Mouse (Mus musculus) cerebellum, adult 18-20 months (tissue): ENCODE data around the gene Sec14l1.

ENCODE experiments used
- DNase-seq, 2 experiments: peaks; one replicate each; pipeline ENCODE4 v3.0.0; 2021

Sec14l1 gene

DNA sequence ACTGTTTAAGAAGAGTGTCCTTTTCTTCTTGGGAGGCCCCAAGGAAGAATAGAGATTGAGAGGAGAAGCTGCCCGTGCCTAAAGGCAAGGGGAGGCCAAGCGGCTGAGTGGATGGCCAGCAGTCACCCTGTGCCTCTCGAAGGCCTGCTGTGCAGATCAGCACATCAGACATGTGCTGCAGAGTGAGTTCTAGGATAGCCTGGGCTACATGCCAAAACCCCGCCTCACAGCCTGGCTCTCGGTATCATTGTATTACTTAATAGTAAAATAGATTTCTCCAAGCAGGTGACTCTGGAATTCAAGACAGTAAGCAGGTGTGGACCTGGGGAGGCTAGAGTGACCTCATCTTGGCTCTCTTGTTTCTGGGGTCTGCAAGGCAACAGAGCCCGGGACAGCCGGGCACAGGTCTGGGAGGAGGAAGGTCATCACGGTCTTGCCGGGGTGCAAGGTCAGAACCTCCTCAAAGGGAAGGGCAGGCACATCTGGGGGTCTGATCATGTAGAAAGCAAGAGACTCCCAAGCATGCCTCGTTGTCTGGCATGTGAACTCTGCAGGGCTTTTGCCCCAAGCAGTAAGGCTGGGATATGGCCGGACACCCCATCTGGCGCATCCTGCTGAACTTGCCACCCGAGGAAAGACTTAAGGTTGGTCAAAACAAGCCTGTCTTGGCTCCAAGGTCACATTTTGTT is 44.4 kb downstream of the Sec14l1 start:
- DNase-seq = peak; percentile 73 to 75

DNA sequence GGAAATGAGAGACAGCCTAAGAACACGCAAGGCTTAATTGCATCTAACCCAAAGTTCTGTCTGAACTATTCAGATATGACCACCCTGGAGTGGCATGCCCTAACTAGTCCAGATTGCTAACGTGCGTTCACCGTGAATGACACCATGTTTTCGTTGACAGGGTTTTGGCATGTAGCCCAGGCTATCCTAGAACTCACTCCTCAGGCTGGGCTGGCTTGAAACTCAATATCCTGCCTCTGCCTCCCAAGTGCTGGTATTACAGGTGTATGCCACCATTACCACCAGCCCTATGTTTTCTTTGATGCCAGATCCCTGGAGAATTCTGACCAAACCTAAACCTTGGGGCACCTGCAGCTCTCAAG is 45.0 kb downstream of the Sec14l1 start:
- no peak for DNase-seq

DNA sequence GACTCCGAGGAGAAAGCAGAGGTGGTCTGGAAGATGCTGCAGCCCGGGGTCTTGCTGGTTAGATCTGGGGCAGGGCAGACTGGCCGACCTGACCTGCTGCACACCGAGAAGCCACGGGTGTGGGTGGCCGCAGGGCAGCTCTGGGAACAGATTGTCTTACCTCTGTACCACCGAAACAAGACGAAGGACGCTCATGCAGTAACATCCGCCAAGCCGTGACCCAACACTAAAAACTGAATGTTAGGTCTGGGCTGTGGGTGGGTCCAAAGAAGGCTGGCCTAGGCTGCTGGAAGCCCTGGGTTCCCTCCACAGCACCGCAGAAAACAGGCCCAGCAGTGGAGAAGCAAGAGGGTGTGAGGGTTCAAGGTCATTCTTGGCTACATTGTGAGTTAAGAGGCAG is 45.8 kb downstream of the Sec14l1 start:
- DNase-seq = no peak

DNA sequence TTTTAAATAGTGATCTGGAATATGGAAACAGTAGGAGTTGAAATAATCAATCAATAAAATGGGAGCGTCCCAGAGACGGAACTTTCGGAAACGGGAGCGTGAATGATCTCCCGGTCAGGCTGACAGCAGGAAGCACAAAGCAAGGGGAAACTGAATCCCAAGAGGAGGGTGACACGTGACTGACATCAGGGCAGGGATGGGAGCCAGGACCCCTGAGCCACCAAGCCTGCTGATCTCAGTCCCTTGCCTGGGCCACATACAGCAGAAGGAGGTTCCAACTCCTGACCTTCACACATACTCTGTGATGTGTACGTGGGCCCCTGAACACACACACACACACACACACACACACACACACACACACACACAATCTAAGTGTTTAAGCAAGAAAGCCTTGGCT is 46.6 kb downstream of the Sec14l1 start:
- DNase-seq = no peak

DNA sequence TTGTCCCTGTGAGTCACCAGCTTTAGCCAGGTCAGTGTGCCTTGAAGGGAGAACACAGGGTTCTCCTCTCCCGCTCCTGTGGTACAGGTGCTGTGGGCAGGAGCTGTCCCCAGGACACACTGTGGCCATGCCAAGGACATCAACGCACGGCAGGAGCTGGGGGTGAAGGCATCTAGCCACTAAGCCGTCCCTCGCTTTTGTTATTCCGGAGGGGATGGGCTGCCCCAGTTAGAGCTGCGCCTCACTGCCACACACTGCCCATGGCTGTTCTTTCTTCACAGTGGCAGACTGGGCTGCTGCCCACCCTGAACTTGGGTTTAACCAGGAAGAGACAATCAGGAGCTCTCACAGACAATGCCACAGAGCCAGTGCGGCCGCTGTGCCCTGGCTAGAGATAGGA is 48.1 kb downstream of the Sec14l1 start:
- DNase-seq = peak; percentile 63 to 72

DNA sequence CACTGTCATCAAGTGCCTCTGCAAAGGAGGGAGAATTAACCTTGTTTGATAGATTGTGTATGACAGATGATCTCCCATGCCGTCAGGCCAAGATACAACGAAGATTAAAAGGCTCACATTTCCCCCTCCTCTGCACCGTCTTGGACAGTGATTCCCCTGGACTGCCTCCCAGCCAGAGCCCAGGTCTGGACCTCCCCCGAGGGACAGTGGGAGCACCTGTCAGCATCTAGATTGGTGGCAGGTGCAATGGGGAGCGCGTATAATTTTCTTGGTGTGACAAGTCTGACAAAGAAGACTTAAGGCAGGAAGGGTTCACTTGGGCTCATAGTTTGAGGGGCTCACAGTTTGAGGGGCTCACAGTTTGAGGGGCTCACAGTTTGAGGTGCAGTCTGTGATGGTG is 48.8 kb downstream of the Sec14l1 start:
- DNase-seq = no peak

DNA sequence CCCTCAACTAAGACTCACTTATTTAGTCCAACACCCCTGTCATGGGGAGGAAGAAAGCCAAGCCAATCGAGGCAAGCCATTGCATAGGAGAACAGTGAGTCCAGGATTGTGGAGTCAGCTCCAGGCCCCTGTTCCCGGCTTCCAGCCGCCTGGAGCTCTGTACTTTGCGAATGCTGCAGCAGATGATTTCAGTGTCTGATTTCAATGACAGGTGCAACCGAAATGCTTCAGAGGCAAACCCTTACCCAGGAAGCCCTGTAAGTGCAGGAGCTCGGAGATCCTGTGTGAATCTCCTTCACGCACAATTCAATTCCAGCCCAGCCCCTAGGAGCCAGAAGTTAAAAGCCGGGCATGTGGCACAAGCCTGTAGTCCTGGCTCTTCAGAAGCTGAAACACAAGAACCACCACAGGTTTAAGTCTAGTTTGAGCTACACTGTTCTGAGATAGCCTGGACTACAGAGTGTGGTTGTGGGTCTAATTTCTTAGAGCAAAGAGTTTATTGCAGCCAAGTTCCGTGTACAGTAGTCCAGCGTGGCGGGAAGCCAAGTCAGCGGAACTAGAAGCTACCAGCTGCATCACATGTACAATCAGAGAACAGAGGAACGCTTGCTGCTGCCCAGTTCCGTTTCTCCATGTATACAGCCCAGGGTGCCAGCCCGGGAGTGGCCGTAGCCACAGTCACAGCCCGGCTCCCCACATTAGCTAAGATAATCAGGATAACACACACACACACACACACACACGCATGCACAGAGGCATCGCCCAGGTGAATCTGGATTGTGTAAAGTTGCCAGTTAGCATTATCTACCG is 53.5 kb downstream of the Sec14l1 start:
- DNase-seq = peak; percentile 52 to 66

DNA sequence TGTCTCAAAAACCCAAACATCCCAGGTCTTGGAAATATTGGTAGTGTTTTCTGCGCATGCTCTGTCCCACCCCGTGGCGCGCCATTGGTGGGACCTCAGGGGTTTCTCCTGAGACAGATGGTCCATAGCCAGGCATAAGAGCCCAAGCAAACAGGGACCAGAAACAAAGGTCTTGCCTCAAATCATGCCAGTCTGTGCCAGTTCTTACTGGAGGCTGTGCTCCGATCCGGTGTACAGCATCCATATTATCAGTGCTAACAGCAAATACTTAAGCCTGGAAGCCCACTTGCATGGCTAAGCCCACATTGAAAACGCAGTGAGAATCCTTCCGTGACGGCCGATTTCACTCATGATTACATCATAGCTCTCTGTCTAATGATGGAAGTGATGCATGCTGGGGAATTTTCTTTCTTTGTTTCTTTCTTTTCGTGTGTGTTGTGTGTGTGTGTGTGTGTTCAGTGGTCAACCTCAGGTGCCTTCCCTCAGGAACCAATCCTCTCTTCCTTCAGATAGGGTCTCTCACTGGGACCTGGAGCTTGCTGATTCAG is 54.2 kb downstream of the Sec14l1 start:
- DNase-seq = peak in 1 of 2 experiments; percentile 58

DNA sequence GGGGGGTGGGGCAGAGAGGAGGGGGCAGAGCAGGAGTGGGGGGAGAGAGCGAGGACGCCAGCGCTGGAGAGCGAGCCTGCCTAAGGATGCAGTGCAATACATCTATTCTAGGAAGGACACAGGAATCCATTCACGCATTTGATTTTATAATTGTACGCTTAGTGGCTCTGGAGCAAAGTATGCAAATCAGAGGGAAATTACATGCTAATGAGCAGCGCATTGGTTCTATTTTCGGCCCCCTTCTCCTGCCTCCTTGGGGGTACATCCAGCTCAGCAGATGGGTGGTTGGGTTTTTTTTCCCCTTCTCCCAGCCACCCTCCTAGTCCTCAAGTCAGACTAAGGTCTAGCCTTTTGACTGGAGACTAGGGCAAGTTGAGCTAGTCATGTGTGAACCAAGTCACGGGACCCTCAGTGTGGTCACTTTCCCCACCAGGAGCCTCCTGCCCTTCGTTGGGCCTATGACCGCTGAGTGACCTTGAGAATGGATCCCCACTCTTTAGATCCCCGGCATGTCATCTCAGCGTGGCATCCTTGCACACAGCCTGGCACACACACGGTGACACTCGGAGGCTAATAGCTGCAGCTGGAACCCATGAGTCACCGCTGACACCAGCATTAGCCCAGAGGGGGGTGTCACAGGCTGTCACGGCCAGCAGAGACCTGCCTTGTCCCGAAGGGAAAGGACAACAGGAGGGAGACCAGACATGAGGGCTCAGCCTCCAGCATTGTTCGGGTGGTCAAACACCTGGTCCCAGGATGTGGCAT is 55.0 kb downstream of the Sec14l1 start:
- peak in 1 of 2 experiments; percentile 11 for DNase-seq

DNA sequence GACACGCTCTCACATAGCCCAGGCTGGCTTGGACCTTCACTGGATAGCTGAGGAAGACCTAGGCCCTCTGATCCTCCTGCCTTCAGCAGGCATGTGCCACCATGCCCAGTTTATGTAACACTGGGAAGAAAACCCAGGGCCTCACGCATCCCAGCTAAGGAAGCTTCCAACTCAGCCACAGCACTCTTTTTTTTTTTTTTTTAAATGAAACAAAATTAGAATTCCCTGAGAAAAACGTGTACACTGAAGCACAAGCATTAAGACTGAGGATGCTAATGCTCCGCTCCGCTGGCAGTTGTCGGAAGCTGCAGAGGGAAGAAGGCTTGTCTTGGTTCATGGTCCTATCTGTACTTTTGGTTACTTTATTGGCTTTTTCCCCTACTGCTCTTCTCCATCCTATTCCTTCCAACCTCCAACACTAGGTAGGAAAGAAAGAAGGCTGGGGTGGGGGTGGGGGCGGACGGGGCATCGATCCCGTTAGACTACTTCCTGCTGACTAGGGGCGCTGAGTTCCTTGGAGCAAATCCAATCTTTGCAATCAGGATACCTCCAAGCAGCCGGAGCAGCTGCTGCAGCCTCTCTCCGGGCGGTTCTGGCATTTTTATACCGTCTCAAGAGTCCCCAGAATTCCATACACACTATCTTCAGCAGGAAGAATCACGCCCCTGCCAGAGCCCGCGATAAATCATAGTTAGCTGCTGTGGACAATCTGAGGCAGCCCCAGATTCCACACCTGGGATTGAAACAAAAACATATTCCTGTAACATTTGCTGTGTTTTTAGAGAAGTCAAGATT is 59.3 kb downstream of the Sec14l1 start:
- DNase-seq = no peak

DNA sequence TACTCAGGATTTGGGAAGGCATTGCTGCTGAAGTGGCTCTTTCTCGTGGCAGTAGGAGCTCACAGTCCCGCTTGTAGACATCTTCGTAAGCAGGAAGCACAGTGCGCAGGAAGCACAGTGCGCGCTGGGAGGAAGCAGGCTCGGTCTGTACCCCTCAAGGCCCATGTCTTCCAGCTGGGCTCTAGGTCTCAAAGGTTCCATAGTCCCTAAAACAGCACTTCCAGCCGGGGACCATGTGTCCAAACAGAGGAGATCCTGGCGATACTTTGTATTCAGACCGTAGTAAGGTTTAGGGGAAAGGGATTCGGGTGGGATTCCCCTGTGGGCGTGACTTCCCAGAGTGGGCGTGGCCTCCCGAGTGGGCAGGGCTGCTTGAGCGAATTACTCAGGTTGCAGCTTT is 60.0 kb downstream of the Sec14l1 start:
- no peak for DNase-seq

DNA sequence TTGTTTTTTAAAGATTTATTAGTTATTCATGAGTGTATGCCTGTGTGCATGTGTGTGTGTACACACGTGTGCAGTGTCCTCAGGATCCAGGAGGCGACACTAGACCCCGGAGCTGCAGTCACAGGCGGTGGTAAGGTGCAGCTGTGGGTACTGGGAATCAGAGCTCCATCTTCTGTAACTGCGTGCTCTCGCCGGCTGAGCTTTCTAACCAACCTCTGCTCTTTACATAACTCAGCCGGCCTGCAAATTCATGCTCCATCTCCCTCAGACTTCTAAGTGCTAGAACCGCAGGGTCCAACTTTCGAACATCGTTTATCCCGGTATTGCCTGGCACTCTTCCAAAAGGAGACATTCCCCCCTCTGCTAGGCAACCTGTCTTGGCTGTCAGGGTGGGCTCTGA is 60.5 kb downstream of the Sec14l1 start:
- peak in 1 of 2 experiments; percentile 10 for DNase-seq

DNA sequence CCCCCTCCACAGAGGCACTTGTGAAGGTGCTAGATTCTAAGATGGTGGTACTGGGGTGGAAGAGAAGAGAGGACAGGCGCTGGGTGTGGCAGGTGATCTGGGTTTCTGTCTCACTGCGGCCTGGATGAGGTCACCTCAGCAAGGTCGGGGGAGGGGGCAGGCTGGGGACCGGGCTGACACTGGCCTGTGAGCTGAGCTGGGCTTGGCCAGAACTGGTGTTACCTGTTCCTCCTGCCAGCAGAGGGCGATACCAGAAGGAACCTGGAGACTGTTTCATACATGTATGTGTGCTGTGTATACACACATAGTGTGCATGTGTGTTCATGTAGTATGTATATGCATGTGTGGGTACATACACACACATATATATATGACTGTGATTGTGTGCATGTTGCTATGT is 61.3 kb downstream of the Sec14l1 start:
- DNase-seq = peak in 1 of 2 experiments; percentile 42

DNA sequence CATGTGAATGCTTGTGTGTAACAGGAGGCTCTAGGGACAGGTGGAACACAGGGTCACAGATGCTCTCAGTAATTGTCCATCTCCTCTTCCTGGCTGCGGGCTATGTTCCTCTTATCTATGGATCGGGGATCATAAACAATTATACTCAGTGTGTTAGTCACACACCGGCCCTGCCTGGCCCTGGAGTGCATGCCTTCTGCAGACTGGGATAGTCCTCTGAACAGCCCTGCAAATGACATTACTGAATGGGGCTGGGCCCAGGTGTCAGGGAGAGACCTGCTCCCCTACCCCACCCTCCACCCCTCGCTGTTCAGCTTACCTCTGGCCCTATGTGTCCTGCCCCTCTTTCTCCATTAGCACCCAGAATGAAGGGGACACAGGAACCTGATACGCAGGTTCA is 61.9 kb downstream of the Sec14l1 start:
- DNase-seq = peak in 1 of 2 experiments; percentile 16

DNA sequence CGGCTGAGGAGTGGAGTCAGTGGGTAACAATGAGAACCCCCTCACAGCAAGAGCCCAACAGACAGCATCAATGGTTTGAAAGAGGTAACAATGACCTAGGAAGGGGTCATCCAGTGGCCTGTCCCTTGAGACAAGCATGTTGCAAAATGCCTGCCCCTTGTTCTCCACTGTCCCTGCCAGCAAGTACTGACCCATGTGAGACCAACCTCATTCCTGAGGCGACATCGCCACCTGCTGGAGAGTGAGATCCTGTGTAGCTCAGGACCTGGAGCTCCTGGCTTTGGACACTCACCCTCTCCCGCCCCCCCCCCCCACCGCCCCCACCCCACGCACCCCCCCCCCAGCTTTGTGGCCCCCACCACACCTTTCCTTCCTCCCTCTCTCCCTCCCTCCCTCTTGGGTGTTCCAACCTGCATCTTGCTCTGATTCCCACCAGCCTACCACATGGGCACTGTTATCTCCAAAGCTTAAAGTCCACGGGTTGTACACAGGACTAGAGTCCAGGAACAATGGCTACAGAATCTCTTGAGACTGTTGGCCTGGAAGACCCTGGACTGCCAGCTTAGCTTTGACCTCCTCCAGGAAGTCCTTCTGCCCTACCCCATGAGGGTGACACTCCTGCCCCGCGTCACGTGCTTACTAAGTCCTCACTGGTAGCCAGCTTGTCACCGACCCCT is 62.5 kb downstream of the Sec14l1 start:
- peak; percentile 91 to 95 for DNase-seq

DNA sequence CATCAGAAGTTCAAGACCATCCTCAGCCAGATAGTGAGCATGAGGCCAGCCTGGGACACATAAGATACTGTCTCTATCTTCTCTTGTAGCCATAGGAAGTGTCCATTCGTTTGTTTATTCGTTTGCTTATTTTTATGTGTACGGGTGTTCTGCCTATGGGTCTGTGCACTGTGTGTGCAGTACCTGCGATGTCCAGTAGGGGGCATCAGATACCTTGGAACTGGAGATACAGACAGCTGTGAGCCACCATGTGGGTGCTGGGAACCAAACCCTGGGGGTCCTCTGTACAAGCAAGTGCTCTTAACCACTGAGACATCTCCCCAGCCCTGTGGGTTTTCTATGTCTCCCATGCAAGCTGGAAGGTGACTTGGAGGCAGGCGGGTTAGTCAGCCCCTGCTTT is 64.9 kb downstream of the Sec14l1 start:
- DNase-seq = no peak

DNA sequence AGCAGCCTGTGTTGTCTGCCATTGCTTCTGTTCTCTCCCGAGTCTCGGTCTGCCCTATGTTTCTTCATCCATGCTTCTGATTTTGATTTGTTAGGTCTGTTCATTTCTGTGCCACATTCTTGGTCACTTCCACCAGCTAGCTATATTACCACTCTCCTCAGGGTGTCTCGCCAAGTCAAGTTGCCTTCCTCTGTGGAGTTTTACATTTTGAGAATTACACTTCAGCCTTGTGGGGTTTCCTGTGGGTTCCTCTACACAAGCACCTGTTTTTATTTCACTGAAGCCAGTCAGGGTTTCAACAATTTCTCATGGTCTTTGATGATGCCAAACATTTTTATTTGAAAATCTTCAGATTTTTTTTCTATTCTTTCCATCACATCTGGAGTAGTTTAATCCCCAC is 67.8 kb downstream of the Sec14l1 start:
- no peak for DNase-seq

DNA sequence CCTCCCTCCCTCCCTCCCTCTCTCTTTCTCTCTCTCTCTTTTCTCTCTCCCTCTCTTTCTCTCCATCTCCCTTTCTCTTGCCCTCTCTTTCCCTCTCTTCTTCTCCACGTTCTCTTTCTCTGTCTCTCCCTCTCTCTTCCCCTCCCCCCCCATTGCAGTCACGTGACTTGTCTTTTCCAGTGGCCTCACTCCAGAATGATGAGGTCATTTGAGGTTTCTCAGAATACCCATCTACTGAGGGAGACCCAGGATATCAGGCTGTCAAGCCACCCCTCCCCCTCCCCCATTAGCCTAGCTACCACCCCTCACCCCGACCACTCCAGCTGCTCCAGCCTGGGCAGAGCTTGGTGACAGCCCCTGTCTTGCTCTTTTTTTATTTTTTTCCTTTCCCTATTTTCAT is 68.3 kb downstream of the Sec14l1 start:
- no peak for DNase-seq

DNA sequence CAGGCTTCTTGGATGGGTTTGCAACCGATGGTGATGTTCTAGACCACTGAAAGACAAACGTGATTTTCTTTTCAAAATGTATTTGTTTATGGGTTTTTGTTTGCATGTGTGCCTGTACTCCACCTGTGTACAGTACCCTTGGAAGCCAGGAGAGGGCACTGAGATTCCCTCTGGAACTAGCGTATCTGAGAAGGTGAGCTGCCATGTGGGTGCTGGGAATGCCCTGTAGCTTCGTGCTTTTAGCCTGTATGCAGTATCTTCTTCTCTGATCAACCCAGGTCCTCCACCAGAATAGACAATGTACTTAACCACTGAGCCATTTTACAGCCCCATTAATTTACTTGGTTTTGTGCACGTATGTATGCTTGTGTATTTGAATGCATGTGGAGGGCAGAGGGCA is 68.9 kb downstream of the Sec14l1 start:
- no peak for DNase-seq

DNA sequence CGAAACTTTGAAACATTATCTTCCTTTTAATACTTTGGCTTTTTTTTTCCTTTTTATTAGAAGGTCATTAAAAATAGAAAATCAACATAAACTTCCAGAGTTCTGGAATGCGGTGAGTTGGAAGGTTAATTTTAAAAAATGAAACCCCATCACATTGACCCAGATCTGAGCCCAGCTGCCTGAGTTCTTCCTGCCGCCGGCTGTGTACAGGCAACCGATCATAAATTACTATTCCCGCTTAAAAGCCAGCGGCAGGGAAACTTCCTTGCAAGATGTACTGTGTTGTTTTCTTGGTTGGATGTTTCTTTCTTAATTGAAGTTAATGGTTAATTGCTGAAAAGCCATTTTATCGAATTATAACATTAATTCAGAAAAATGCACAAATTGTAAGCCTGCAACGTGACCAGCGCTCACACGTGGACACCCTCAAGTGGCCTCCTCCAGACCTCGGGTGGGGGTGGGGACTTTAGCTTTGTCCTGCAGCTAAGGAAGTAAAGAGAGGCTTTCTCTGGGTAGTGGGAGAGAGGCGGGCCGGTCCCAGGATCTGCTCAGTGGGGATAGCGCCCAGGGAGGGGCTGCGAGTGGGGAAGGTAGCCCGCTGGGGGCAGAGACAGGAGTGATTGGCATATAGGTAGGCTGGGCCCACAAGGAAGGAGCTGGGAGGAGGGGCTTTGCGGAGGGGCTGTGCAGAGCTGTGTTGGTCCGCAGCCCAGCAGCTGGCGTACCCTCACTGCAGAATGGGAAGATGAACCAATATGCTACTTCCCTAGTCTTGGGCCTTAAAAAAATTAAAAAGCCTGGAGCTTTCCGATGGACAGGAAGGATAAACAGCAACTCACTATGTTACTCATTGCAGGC is 70.3 kb downstream of the Sec14l1 start:
- DNase-seq = no peak

DNA sequence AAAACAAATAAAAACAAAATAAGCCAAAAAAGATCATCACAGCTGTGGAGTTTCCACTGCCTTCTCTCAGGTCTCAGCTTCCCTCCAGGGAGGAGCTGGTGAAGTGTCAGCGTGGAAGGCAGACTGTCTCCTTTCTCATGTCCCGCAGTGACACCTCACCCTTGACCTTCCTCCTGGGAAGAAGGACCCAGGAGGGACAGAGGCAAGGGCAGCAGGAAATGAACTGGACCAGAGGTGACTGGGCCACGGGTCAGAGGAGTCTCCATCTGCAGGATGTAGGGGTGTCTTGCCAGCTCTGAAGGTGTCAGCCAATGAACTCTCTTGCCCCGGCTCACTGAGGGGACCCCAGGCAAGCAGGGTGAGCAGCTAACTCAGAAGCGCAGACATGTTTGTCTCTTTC is 76.6 kb downstream of the Sec14l1 start:
- no peak for DNase-seq
